Mouse (Mus musculus) liver, adult 2 months (tissue): Measurements from ENCODE around the gene Tmem26.

Experiments used
- CTCF ChIP-seq: fragments of 200-500 bp; IDR thresholded peaks from 2 replicates; pipeline ENCODE4 v1.5.1; 2011; ENCODE audit warnings: low read depth, low read length, control low read depth
- POLR2A ChIP-seq: fragments of 200-500 bp; IDR thresholded peaks from 2 replicates; pipeline ENCODE4 v1.6.1; 2011; ENCODE audit warnings: low read length, control low read depth; ENCODE audit not compliant: insufficient read depth; ENCODE audit errors: extremely low read depth

DNA sequence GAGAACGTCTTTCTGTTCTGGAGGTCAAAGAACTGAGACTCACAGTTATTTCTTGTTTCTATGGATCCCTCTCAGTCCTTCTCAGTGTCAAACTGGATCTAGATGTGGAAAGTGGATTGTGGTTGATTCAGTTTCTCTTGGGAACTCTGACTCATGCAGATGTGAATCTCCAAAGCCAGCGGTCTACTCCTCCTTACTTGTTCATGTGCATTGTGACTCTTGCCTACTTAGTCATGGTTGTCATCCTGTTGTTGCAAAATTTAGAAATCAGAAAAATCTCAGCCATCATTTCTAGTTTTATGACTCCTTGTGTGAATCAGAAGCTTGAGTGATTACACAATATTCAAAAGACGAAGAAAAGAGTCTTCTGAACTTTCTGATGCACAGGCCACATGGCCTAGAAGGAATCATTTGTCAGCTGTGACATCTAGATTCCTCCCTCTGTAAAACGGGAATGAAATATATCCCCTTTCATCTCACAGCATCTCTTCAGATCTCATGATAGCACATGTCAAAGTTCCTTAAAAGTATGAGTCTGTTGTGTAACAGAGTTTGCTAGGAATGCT, 17.9 kb upstream of the Tmem26 start:
- TF ChIP-seq CTCF, result no peak
- no peak for TF ChIP-seq POLR2A
